Mouse (Mus musculus) T-helper 17 cell (primary cell): ENCODE results near the gene Tubg1.
"Not testable (repeated sequence)": the region's sequence is repeated elsewhere in the genome, so short reads cannot be mapped to it uniquely, and the experiment has no call there.

Experiments used
- in situ Hi-C, 2 experiments: fragments of 300-600 bp; cut with MboI, MseI; formaldehyde crosslinking; loops; 1 replicate in 1 of 2; 2 replicates in 1 of 2; pipeline ENCODE4 v1.15.1; 2025; ENCODE audit warnings: high pct_unique_total_duplicates in 2 of 2

Gene Tubg1

DNA sequence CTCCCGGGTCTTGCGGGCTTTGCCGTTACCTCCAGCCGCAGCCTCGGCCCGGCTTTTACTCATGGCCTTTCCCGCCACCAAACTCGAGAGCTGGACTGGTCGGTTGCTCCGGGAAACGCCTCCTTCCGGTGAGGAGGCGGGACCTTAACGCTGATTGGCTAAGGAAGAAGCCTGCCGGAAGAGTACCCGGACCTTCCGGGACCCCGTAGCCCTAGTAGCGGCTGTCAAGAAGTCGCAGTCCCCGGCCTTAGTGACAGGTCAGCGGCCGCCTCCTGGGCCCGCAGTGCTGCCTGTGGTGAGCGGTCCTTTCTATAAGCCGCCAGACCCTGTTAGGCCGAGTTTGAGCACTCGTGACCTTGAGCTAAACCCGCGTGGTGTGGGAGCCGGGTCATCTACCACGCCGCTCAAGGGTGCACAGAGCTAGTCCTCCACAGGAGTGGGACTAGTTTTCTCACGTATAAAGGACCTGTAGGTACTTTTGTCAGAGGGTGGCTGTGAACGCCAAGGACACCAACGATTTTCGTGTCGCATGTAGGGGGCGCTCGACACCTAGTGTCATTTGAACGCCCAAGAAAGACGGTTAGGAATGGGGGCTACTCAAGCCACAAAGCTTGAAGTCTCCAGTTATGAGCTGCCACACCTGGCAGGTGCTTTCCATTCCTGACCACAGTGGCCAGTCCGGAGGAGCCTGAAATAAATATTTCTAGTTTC lies 24.3 kb upstream of the Tubg1 start, which contains the start of gene Psmc3ip:
Psmc3ip (minus strand) TSS at position 123 of the 711 bp plus-strand sequence.
- in situ Hi-C loops = no loop called here

DNA sequence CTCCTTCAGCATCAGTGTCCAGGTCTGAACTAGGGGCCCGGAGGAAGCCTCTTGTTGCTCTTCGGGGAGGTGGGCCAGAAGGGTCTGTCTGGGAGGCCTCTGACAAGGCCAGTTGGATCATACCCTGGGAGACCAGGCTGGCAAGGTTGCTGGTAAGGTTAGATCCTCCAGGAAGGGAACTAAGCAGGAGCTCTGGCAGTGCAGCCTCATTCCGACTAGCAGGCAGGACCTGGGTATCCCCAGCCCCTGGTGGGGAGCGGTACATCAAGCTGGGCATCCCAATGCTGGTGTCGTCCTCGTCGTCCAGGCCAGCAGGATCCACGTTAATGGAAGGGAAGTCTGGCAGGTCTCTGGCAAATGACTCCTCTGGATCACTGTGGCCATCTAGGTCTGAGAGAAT lies 21.5 kb upstream of the Tubg1 start:
- in situ Hi-C loops = no loop called here

DNA sequence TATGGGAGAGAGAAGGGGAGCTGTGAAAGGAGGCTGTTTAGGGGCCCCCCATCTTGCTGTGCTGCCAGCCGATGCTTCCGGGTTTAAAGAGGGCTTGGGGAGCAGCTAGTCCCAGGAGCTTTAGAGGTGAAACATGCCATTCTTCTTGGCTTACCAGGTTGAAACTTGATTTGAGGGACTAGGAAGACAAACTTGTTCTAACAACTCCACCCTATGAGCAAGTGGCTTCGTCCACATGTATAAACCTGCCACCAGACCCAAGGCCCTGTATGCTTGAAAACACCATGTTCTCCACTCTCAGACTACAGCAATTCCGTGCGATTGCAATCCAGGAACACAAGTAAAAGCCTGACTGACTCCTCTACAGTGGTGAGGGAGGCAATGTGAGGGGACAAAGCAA lies 16.7 kb upstream of the Tubg1 start:
- in situ Hi-C loops = no loop called here

DNA sequence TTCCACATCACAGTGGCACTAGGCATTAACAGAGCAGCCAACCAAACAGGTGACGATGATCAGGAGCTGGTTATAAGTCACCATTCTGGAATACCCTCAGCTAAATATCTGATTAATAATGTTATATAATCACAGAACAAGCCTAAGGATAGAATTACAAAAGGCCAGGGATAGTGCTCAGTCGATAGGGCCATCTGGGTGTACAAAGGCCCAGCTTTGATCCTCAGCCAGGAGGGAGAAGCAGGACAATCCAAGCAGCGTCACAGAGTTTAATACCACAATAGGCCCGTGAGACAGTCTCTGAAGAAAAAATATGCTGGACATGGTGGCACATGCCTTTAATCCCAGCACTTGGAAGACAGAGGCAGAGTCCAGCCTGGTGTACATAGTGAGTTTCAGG lies 10.4 kb upstream of the Tubg1 start:
- in situ Hi-C loops = no loop called here

DNA sequence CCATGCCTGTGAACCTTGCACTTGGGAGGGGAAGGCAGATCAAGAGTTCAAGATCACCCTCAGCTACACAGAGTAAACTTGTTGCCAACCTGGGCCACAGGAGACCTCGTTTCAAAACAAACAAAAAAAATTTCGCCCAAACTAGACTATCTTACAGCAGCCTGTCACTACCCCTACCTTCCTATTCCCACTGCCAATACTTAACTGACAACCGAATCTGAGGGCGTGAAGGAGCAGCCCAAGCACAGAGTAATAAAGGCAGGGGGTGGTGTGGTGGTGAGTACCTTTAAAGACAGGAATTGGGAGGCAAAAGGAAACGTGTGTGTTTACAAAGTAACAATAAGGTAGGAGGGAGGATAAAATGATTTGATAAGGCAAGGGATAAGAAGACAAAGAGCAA lies 9.0 kb upstream of the Tubg1 start:
- in situ Hi-C loops = no loop called here

DNA sequence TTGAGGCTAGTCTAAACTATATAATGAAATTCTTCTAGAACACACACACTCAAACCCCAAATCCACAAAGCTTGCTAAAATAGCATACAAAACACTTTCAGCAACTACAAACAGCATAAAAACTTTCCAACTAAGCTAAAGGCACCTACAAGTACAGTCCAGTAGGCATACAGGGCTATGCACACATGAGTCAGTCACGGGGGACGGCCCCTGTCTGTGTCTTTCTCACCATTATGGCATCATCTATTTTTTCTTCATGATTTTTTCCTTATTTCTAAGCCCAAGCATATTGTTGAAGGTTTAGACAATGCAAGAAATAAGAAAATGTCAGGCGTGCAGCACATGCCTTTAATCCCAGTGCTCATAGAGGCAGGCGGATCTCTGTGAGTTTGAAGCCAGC lies 8.6 kb upstream of the Tubg1 start:
- in situ Hi-C loops = no loop called here

DNA sequence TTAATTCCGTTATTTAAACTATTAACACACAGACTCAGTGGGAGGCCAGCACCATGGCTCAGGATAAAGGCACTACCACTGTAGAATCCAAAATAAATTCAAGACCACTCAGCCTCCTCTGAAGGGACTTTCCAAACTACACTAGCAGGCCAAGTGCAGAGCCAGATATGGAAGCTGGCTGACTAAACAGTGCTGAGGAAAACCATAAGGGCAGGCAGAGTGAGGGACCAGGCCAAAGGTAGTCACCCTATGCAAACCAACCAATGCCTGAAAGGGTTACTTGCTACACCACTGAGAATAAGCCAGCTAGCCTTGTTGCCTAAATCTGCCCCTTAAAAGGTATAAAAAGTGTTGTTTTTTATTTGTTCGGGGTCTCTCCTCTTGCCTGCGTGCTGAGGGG lies 7.6 kb upstream of the Tubg1 start:
- in situ Hi-C loops = no loop called here

DNA sequence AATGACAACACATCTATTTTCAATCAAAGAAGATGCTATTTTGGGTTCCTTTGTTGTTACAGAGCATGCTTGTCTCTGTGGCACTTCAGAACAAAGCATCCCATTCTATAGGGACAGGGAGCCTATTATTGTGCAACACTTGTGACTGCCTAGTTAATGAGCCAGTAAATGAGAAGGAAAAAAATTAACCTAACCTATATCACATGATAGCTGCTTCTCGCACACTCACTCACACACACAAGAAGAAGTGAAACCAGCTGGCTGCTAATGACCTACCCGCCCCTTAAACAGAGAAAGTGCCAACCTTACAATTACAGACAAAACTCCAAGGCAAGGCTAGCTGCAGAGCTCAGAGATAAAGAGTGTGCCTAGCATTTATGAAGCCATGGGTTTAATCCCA lies 4.2 kb upstream of the Tubg1 start:
- in situ Hi-C loops = no loop called here

DNA sequence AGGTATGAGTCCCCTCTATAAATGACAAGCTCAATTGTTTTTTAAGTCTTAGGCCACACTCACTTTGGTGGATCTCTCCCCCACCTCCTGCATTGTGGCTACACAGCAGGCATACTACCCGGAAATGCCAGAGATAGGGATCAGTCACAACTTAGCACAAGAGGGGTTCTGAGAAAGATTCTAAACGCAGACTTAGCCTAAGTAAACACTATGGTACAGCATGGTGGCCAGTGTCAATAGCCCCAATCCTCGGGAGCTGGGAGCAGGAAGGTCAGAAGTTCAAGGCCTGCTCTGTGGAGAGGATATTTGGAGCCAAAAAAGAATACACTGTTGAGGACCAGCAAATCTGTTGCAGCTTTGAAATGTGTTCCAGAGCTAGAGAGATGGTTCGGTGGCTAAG lies 1.6 kb upstream of the Tubg1 start:
- in situ Hi-C loops = no loop called here

DNA sequence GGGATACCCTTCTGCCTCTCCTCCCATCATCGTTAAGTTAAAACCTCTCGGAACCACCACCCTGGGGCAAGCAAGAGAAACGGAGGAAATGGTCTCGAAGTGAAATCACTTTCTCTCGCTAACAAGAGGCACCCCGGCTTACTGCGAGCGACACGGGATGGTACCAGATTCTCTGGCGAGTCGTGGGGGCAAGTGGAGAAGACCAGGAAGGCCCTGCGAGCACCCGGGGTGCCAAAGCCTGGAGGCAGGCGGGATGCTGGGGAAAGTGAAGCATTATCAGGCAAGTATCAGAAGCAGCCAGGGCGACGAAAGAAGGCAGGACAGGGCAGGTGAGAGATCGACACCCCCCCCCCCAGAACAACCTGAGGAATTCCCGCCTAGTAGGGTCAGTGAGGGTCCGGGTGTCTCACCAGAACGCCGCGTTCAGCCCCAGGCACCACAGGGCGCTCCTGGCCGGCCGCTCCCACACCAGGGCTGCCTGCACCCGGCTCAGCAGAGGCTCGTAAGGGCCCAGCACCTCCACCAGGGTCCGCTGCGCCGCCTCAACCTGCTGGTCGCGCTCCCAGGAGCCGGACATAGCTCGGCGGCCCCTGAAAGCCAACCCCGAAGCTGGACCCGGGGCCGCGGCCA lies 492 bp upstream of the Tubg1 start:
- in situ Hi-C loops = no loop called here

DNA sequence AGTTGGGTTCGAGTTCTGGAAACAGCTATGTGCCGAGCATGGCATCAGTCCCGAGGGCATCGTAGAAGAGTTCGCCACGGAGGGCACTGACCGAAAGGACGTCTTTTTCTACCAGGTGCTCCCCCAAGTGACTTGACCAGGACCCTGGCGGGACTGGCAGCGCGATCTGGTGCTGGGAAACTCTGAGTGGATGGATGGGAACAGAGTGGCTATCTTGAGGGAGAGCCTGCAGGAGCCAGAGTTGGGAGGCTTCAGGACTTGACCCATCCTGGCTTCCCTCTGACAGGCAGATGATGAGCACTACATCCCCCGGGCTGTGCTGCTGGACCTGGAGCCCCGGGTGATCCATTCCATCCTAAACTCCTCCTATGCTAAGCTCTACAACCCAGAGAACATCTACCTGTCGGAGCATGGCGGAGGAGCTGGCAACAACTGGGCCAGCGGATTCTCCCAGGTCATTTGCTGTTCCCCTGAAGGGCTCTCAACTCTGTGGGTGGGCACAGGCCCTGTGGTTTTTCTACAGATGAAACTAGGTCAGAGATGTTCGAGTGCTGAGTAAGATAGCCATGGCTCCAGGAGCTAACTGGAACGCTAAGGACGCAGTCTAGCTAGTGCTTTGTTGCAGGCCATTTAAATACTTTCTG lies 929 bp downstream of the Tubg1 start:
- in situ Hi-C loops = loop anchor here (5.0 kb wide), 1 partner anchor 42 kb away; no protein-coding TSS in a partner anchor

DNA sequence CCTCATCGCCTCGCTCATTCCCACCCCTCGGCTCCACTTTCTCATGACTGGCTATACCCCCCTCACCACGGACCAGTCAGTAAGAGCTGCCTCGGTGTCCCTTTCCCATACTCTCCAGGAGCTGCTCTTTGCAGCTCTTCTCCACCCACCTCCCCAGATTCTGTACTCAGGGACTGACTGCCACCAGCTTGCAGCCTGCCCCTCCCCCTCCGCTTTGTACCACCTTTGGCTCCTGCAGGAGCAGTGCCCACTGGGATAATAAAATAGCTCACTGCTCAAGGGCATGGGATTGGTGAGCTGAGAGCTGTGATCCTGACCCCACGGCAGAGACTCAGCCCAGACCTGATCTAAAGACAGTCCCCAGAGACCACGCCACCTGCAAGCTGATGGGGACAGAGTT lies 4.8 kb downstream of the Tubg1 start:
- in situ Hi-C loops = loop anchor here (5.0 kb wide), 1 partner anchor 38 kb away; no protein-coding TSS in a partner anchor

DNA sequence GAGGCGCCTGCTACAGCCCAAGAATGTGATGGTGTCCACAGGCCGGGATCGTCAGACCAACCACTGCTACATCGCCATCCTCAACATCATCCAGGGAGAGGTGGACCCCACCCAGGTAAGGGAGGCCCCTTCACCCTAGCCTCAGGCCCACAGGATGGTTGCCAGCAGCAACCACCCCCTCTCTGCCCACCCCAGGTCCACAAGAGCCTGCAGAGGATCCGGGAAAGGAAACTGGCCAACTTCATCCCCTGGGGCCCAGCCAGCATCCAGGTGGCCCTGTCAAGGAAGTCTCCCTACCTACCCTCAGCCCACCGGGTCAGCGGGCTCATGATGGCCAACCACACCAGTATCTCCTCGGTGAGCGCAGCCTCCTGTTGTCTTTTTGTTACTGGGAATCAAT lies 5.3 kb downstream of the Tubg1 start:
- in situ Hi-C loops = not testable (repeated sequence)

DNA sequence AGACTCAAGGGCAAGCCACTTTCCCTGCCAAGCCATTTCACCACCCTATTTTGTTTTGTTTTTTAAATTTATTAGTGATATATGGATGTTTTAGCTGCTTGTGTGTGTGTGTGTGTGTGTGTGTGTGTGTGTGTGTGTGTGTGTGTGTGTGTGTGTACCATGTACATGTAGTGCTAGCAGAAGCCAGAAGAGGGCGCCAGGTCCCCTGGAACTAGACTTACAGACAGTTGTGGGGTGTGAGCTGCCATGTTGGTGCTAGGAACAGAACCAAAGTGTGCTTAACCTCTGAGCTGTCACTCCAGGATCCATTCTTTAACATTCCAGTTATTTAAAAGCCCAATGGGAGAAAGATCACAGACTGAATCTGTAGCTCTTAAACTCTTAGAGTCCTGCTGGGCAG lies 7.3 kb downstream of the Tubg1 start:
- in situ Hi-C loops = no loop called here

DNA sequence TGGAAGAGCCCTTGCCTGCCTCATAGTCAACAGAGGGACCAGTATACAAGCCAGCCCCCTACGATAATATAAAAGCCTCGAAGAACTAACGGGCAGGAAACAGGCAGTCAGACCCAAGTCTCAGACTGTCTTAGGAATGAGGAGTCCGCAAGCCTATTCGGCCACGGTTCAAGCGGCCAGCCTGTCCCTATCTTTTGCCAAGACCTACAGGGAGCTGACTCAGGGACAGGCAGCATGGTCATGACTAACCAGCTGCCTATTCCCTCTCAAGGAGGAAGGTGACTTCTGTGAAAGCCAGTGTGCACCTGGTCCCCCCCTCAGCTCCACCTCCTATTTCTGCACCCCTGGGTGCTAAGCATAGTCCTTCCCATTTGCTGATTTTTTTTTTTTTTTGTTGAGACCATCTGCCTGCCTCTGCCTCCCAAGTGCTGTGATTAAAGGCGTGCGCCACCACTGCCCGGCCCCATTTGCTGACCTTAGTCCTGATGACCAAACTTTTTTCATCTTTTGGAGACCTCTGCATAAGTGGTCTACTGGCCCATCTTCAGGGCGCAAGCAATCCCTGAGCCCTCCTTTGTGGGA lies 9.3 kb downstream of the Tubg1 start:
- in situ Hi-C loops = no loop called here

DNA sequence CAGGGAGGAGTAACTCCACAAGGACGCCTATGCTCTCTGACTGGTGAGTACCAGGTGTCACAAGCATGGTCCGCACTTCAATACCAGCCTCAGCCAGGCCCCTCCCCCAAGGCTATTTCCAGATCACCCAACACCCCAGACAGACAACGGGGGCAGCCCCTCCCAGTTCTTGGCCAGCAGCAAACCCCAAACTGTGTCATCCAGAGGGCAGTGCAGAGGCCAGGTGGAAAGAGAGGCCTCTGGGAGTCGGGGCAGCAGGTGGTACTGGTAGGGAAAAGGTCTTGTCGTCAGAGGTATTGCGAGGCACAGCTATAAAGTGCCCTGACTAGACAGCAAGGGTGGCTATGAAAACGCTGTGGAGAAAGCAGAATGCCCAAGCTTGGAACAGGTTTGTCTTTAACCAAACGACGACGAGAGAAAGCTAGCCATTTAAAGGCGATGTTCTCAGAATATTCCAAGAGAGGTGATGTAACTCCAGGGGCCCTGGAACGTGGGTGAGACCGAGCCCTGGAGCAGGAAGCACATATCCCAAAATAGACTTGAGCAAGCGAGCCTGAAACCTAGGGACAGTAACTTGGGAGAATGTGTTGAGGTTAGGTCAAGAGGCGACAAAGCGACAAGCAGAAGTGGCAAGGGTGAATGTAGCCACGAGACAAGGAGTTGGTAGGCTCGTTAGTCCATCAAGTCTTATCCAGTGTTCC lies 10.5 kb downstream of the Tubg1 start:
- in situ Hi-C loops = no loop called here

DNA sequence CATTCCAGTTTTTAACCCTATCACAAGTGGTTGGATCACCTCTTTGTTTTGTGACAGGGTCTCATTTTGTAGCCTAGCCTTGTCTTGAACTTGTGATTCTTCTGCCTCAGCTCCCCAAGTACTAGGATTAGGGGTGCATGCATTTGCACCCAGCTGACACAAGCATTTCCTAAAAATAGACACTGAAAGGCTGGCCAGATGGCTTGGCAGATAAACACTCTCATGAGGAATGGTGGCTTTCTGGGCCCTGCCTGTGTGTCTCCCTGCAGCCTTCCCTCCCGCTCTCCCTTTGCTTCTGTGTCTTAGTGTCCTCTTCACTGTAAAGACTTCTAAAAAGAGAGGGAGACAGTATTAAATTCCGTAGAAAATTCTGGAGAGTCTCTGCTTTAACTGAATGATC lies 11.4 kb downstream of the Tubg1 start:
- in situ Hi-C loops = no loop called here

DNA sequence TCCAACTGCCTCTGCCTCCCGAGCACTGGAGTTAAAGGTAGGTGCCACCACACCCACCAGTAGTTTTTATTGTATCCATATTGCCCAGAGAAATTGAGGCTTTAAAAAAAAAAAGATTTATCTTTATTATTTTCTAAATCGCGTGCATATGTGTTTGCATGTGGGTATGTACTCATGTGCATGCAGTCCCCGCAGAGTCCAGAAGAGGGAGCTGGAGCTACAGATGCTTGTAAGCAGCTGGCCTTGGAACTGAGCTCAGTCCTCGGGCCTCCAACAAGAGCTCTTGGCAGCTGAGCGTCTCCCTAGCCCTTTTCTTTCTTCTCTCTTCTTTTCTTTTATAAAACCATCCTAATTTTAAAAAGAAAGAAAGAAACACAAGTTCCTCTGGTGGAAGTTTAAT lies 12.0 kb downstream of the Tubg1 start:
- in situ Hi-C loops = no loop called here

DNA sequence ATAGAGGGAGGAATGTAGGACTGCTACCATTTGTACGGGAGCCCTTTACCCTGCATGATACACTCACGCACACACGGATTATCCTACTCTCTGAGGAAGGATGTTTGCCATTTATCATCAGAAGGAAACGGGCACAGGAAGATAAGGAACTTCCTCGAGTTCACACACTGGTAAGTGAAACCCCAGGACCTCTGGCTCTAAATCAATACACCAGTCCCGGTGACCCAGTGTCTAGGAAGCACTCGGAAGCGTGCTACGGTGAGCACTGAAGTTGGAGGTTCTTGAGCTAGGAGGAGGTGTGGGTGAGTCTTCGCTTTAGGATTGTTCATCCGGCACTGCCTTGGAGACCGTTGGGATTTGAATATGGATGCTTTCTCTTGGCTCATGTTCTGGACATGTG lies 13.3 kb downstream of the Tubg1 start:
- in situ Hi-C loops = no loop called here

DNA sequence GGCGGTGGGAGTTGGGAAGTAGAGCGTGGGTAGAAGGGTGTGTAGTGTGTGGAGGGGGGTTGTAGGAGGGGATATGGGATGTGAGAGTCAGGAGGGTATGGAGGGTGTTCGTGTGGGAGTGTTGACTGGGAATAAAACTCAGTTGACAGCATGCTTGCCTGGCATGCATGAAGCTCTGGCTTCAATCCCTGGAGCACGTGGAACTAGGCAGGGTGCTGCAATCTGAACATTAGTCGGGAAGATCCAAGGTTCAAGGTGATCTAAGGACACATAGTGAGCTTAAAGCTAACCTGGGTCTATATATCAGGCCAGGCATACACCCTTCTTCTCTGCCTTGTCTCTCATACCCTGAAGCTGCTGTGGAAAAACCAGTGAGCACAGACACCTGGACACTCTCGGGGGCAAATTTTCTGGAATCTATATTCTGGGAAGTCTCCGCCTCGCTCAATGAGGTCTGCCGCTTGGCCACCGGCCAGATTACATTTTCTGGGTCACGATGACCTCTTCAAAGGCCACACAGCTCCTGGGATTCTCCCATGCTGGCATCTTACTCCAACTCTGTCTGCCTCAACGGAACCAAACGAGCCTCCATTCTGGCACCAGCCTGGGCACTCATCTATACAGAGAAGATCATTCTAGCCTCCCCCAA lies 14.6 kb downstream of the Tubg1 start:
- in situ Hi-C loops = no loop called here

DNA sequence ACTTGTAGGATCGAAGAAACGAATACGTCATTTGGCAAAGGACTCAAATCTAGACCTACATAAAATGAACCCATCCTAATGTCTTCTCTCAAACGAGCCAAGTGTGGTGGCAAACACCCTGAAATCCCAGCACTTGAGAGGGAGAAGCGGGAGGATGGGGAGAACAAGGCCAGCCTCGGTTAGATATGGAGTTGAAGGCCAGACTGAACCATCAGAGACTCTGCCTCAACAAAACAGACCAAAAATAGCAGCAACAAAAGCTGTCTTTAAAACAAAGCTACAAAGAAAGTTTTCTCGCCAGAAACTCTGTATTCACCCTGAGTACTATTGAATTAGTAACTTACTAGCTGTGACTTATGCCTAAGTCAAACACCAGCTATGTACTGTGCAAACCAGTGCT lies 17.3 kb downstream of the Tubg1 start:
- in situ Hi-C loops = no loop called here
